Mouse (Mus musculus) midbrain, embryonic 11.5 days (tissue): Measurements from ENCODE around the gene Actr8. TPM values are rescaled to one million over a fixed set of nuclear protein-coding genes. Genes with fewer than 3 reads are reported as not detected.

Source experiments
- ATAC-seq: fragments of 200-750 bp; cut with Nextera tagmentation; 2 replicates; pipeline ENCODE4 v1.8.0; 2017; ENCODE audit warnings: moderate TSS enrichment, moderate library complexity; ENCODE audit not compliant: low FRiP score
- DNase-seq: peaks from one replicate; pipeline ENCODE4 v3.0.0; 2015; ENCODE audit warnings: low spot score; ENCODE audit errors: missing footprints
- H3K27ac ChIP-seq: fragments of 300-500 bp; sonication (generic); 2 replicates; pipeline ENCODE4 v1.5.1; 2014; ENCODE audit warnings: low read depth, low read length
- H3K27me3 ChIP-seq: fragments of 300-500 bp; sonication (generic); 2 replicates; pipeline ENCODE4 v1.6.1; 2014; ENCODE audit warnings: mild to moderate bottlenecking, low read length, moderate library complexity, mixed read lengths; ENCODE audit not compliant: control insufficient read depth, insufficient read depth
- H3K36me3 ChIP-seq: fragments of 300-500 bp; sonication (generic); 2 replicates; pipeline ENCODE4 v1.6.1; 2014; ENCODE audit warnings: mild to moderate bottlenecking, low read length, moderate library complexity, mixed read lengths; ENCODE audit not compliant: control insufficient read depth, insufficient read depth
- H3K4me1 ChIP-seq: fragments of 300-500 bp; sonication (generic); 2 replicates; pipeline ENCODE4 v1.6.1; 2014; ENCODE audit warnings: low read length; ENCODE audit not compliant: control insufficient read depth, insufficient read depth
- H3K4me2 ChIP-seq: fragments of 300-500 bp; sonication (generic); 2 replicates; pipeline ENCODE4 v1.6.1; 2014; ENCODE audit warnings: mild to moderate bottlenecking, moderate library complexity
- H3K4me3 ChIP-seq: fragments of 300-500 bp; sonication (generic); 2 replicates; pipeline ENCODE4 v1.5.1; 2014; ENCODE audit warnings: low read depth, low read length
- H3K9ac ChIP-seq: fragments of 300-500 bp; sonication (generic); 2 replicates; pipeline ENCODE4 v1.6.1; 2014; ENCODE audit warnings: low read length
- H3K9me3 ChIP-seq: fragments of 300-500 bp; sonication (generic); 2 replicates; pipeline ENCODE4 v1.6.1; 2016; ENCODE audit warnings: low read length; ENCODE audit not compliant: control insufficient read depth
- WGBS: fragments of 180-500 bp; shearing (Covaris S2); extraction: QIAGEN DNeasy Blood & Tissue Kit; methylation state at CpG from one replicate; pipeline ENCODE4 v1.1.7; 2014; 5-methylcytosine and 5-hydroxymethylcytosine counted together
- polyA plus RNA-seq: library from polyadenylated mRNA; unstranded; fragments of >200 nt; fragmentation: Nextera tagmentation; extraction: Ambion mirVana; gene quantifications from 2 replicates; pipeline ENCODE4 v1.2.1, GENCODE M21; 2014

Gene Actr8
- polyA plus RNA-seq, 1 experiment from 2014 or later, result 77.6 TPM

DNA sequence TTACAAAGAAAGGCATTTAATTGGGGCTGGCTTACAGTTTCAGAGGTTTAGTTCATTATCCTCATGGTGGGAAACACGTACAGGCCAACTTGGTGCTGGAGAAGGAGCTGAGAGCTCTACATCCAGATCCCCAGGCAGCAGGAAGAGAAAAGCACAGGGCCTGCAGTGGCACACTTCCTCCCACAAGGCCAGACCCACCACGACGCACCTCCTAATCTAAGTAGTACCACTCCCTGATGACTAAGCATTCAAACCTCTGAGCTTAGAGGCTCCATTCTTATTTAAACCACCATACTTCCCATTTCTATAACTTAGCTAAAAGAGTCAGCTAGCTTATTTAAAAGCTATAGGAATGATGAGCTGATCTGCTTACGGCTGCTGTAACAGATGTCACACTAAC is 27.3 kb upstream of the Actr8 start:
- Histone ChIP-seq H3K27me3 (no peaks in the 10 kb centered on the region), H3K4me3 (no peak overlapping the region), H3K9me3 (no peaks in the 10 kb centered on the region), H3K4me2 (no peak overlapping the region), H3K27ac (no peak overlapping the region), H3K9ac (no peak overlapping the region), H3K36me3 (no peaks in the 10 kb centered on the region), H3K4me1 (no peaks in the 10 kb centered on the region)
- ATAC-seq, result no peak
- no peak for DNase-seq
- 85% methylated on average over 4 of the region's 4 CpGs for WGBS

DNA sequence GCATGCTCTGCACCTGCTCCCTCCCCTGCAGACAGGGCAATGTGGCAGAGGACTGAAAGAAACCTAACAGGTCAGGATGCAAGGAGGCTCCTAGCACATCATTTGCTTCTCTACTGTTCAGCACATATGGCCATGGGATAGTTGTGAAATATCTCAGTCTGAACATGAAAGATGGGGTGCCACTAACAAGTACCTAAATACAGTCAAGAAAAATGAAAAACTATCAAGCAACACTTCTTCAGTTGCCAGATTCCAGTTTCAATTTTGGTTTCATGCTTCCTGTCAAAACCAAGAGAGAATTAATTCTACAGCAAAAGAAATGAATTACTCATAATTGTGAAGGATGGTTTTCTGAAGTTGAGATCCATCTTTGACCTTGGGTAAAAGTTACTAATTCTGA is 20.7 kb upstream of the Actr8 start:
- no peak overlapping the region for H3K4me2 ChIP-seq
- no peak overlapping the region for H3K9ac ChIP-seq
- H3K27me3 ChIP-seq, result no peaks in the 10 kb centered on the region
- no peak for ATAC-seq
- no peaks in the 10 kb centered on the region for H3K4me1 ChIP-seq
- H3K27ac ChIP-seq, result no peak overlapping the region
- no peaks in the 10 kb centered on the region for H3K9me3 ChIP-seq
- no peak overlapping the region for H3K4me3 ChIP-seq
- H3K36me3 ChIP-seq, result no peaks in the 10 kb centered on the region
- no peak for DNase-seq

DNA sequence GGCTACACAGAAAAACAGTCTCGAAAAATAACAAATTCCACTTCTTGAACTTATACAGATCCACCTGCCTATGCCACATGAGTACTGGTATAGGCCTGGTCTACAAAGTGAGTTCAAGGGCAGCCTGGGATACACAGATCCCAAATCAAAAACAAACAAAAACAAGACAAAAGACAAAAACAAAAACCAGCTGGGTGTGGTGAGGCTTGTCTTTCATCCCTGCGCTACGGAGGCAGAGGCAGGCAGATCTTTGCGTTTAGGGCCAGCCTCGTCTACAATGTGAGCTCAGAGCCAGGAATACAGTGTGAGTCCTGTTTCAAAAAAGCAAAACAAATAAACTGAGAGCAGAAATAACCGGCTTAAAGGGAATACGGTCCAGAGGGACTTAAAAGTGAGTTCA is 10.5 kb upstream of the Actr8 start:
- H3K36me3 ChIP-seq, result peaks cover 13% of the 10 kb centered on the region
- WGBS, result 67% methylated on average over 7 of the region's 7 CpGs
- no peaks in the 10 kb centered on the region for H3K9me3 ChIP-seq
- H3K9ac ChIP-seq, result peak overlapping the region; percentile 49; the same call in 1 of the 2 replicates
- H3K27ac ChIP-seq, result no peak overlapping the region
- H3K4me2 ChIP-seq, result peak overlapping the region; percentile 51
- DNase-seq (no peak), ATAC-seq (no peak)
- H3K4me1 ChIP-seq, result peaks cover 12% of the 10 kb centered on the region
- H3K4me3 ChIP-seq, result peak overlapping the region; percentile 86
- no peaks in the 10 kb centered on the region for H3K27me3 ChIP-seq

DNA sequence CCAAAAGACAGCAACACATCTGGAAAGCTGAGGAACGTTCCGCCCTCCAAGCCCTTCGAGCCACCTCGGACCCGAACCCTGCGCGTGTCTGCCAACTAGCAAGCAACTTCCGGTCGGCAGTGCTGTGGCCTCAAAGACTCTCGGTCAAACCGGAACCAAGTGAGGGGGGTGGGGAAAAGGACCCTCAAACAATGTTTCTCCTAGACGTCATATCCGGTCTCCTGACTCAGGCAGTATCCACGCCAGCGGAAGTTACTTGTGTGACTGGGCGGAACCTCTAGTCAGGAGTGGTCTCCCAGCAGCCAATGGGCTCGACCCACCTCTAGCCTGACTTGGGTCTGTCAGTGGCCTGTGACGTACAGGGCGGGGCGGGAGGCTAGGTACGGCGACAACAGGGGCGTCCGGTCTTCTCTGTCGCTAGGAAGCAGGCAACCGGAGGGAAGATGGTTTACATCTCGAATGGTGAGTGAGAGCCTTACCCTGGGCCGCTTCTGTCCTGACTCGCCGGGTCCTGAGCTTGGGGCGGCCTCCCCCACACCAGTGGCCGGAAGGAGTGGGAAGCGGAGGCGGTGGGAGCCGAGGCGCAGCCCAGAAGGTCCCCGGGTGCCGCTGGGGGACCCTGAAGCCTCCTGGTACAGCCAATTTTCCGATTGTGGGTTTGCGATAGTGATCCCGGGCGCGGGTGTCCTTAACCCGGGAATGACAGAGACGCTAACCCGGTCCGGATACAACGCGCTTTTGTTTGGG is 9.9 kb upstream of the Actr8 start, which contains the start of gene Selenok:
Gene Selenok (plus strand): TSS at position 234 of the 747 bp plus-strand sequence.
- peaks cover 18% of the 10 kb centered on the region for H3K36me3 ChIP-seq
- ATAC-seq (peak; percentile 100), DNase-seq (peak; percentile 98)
- H3K4me2 ChIP-seq, result peak within 1 kb of the TSS; percentile 77
- H3K4me1 ChIP-seq, result peaks cover 12% of the 10 kb centered on the region
- peak within 1 kb of the TSS; percentile 55 for H3K27ac ChIP-seq
- peak within 1 kb of the TSS; percentile 89 for H3K9ac ChIP-seq
- H3K9me3 ChIP-seq, result no peaks in the 10 kb centered on the region
- peak within 1 kb of the TSS; percentile 86 for H3K4me3 ChIP-seq
- H3K27me3 ChIP-seq, result no peaks in the 10 kb centered on the region
- WGBS, result under 1% methylated on average over 49 of the region's 49 CpGs

DNA sequence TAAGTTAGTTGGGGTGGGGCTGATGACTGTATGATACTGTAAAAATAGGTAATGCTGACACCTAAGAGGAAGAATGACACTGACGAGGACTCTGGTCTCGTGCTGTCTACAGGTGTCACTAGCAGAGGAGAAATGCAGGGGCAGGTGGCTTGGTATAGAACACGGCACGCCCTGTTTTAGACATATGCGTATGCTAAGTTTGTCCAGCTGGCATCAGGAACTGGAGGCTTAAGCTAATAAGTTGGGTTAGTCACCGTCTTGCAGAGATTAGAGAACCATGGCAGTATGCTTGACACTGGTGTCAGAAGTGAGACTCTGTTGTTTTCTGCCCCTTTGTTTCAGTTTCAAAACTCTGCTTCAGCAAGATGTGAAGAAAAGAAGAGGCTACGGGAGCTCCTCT is 6.7 kb upstream of the Actr8 start:
- Histone ChIP-seq H3K27ac (no peak overlapping the region), H3K4me2 (no peak overlapping the region), H3K36me3 (peaks cover 22% of the 10 kb centered on the region), H3K4me1 (peaks cover 12% of the 10 kb centered on the region), H3K4me3 (no peak overlapping the region), H3K9me3 (no peaks in the 10 kb centered on the region), H3K9ac (no peak overlapping the region), H3K27me3 (no peaks in the 10 kb centered on the region)
- ATAC-seq, result no peak
- 95% methylated on average over 7 of the region's 7 CpGs for WGBS
- no peak for DNase-seq

DNA sequence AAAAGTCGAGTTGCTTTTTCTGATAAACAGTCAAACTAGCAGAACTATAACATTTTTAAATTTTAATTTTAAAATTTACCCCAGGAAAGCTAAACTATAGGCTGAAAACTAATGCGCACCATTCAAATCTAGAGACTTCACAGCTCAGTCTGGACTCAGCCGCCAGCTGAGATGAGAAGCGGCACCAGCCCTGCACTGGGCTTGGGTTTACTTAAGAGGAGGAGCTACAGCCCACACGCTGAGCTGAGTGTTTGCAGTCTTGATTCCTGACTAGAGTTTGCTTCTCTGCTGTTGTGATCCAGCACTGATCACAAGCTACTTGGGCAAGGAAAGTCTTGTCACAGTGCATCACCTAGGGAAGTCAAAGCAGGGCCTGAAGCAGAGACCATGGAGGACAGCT is 6.1 kb upstream of the Actr8 start:
- no peak overlapping the region for H3K9ac ChIP-seq
- H3K27me3 ChIP-seq, result no peaks in the 10 kb centered on the region
- H3K4me3 ChIP-seq, result no peak overlapping the region
- H3K4me2 ChIP-seq, result no peak overlapping the region
- 87% methylated on average over 5 of the region's 5 CpGs for WGBS
- H3K9me3 ChIP-seq, result no peaks in the 10 kb centered on the region
- no peak overlapping the region for H3K27ac ChIP-seq
- no peak for DNase-seq
- peaks cover 12% of the 10 kb centered on the region for H3K4me1 ChIP-seq
- peaks cover 22% of the 10 kb centered on the region for H3K36me3 ChIP-seq
- ATAC-seq, result no peak

DNA sequence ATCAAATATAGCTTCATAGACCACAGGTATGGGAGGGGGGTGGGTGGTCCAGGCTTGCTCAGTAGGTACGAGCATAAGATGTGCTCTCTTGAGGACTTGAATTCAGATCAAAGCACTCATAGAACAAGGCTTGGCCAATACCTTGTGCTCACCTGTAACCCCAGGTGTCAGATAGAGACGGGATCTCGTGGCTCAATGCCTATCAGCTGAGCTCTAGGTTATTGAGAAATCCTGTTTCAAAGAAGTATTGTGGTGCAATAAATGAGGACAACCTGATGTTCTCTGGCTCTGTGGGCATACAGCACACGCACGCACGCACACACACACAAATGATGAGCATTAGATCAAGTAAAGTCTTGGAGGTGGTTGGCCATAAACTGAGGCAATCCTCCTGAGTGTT is 1.2 kb upstream of the Actr8 start:
- H3K4me1 ChIP-seq, result peaks cover 9% of the 10 kb centered on the region; the same call in 1 of the 2 replicates
- H3K4me2 ChIP-seq, result no peak overlapping the region
- DNase-seq, result no peak
- no peak for ATAC-seq
- peaks cover 24% of the 10 kb centered on the region for H3K36me3 ChIP-seq
- no peak overlapping the region for H3K27ac ChIP-seq
- H3K9ac ChIP-seq, result no peak overlapping the region
- no peak overlapping the region for H3K4me3 ChIP-seq
- WGBS, result 96% methylated on average over 6 of the region's 6 CpGs
- H3K9me3 ChIP-seq, result no peaks in the 10 kb centered on the region
- no peaks in the 10 kb centered on the region for H3K27me3 ChIP-seq

DNA sequence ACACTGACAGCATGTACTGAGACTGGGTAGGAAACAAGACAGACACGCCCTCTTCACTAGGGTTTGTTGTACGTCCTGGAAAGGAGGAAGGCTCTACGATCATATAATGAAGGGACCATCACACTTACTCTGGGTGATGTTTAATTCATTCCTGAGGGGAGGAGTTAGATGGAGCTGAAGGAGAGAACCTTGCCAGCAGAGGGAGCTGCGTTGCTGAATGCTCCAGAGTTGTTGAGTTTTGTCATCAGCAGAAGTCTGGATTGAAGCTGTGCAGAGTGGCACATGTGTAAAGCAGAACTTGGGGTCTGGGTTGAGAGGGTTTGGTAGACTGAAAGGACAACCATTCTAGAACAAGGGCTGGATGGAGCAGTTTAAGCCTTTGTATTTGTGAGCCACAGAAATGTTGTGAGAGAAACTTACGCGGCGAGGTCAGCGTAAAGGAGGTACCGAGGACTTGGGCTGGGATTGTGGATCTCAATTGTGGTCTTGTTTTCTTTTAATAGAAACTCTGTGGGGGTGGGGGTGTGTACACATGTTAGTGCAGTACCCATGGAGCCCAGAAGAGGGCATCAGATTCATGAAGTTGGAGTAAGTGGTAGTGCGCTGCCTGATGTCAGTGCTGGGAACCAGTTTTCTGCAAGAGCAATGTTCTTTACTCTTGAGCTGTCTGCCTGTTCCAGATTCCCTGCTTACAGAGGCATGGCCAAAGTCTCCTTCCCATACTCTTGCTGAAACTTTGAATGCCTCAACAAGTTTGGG is 2.5 kb downstream of the Actr8 start:
- ATAC-seq, result no peak
- Histone ChIP-seq H3K27ac (no peak overlapping the region), H3K27me3 (no peaks in the 10 kb centered on the region)

DNA sequence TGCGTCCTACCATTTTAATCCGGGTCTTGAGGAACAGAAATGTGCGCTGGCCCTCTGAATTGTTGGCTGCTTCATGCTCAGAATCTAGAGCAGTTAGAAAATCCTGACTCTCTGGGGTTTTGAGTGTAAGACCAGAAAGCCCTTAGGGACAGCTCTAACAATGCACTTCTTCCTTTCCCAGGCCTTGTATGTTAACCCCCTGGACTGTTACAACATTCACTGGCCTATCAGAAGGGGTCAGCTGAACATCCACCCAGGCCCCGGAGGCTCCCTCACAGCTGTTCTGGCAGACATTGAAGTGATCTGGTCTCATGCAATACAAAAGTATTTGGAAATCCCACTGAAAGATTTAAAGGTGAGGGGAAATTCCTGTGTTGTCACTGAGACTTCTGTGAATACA is 8.0 kb downstream of the Actr8 start:
- H3K36me3 ChIP-seq, result peaks cover 53% of the 10 kb centered on the region
- ATAC-seq, result no peak
- H3K9me3 ChIP-seq, result no peaks in the 10 kb centered on the region
- 93% methylated on average over 4 of the region's 4 CpGs for WGBS
- H3K4me1 ChIP-seq, result no peaks in the 10 kb centered on the region
- no peaks in the 10 kb centered on the region for H3K27me3 ChIP-seq
- no peak overlapping the region for H3K27ac ChIP-seq
- no peak overlapping the region for H3K4me2 ChIP-seq
- no peak overlapping the region for H3K4me3 ChIP-seq
- DNase-seq, result no peak
- H3K9ac ChIP-seq, result no peak overlapping the region

More for the DNA sequence above, 2.5 kb downstream of the Actr8 start:
- H3K9ac ChIP-seq, result no peak overlapping the region
- WGBS, result 96% methylated on average over 10 of the region's 10 CpGs
- H3K4me3 ChIP-seq, result no peak overlapping the region
- no peak for DNase-seq
- H3K36me3 ChIP-seq, result peaks cover 34% of the 10 kb centered on the region
- peaks cover 9% of the 10 kb centered on the region; the same call in 1 of the 2 replicates for H3K4me1 ChIP-seq
- no peak overlapping the region for H3K4me2 ChIP-seq
- no peaks in the 10 kb centered on the region for H3K9me3 ChIP-seq
